Mouse (Mus musculus) left cerebral cortex, postnatal 25 days (tissue): ENCODE measurements around the gene Rag1. TPM values are rescaled to one million over a fixed set of nuclear protein-coding genes. Genes with fewer than 3 reads are reported as not detected.

Source experiments
- DNase-seq, 2 experiments: peaks; one replicate each; pipeline ENCODE4 v3.0.0; 2022; ENCODE audit warnings: low spot score in 2 of 2, mixed read lengths in 1 of 2
- intact Hi-C: fragments of 180-260 bp; cut with DNase I; formaldehyde crosslinking; loops from one replicate; pipeline ENCODE4 v1.15.1; 2025
- total RNA-seq, 2 experiments: library from RNA; stranded (reverse); gene quantifications; 2 replicates each; pipeline ENCODE4 v1.2.3; 2021

Gene Rag1
- total RNA-seq, 2 experiments from 2014 or later: 0.18 to 0.37 TPM

DNA sequence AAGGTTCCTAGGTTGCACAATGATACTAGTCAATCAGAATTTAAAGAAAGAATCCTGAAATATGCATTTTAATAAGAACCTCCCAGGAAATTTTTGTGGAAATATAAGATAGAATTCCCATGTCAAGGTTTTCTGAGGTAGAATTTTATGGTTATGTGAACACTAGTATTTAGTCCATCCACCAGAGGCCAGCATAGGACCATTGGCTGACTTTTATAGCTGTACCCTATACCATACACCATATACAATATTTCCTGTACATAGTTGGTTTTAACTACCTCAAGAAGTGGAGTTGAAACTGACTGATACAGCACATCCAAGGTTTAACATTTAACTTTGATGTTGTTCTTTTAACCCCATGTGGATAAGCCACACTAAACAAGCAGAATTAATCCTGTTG is 52.1 kb downstream of the Rag1 start:
- DNase-seq: peak in 1 of 2 experiments; percentile 24
- intact Hi-C loops: no loop called here

DNA sequence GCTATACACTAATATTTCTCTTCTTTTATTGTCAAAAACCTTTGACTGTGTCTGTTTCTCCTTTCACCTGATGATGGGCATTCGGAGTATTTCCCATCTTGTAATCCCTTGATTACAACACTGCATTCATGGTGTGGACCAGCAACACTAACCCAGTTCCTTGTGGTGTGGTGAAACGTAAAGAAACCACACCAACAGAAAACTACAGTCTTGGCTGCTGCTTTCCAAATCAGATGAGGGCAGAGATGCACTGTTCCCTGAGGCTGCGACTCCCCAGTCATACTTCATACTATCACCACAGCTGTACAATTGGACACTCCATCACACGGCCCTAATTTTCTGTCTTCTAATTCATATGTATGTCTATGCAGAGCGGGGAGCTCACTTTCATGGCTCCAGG is 54.6 kb downstream of the Rag1 start:
- intact Hi-C loops: no loop called here
- DNase-seq: no peak

DNA sequence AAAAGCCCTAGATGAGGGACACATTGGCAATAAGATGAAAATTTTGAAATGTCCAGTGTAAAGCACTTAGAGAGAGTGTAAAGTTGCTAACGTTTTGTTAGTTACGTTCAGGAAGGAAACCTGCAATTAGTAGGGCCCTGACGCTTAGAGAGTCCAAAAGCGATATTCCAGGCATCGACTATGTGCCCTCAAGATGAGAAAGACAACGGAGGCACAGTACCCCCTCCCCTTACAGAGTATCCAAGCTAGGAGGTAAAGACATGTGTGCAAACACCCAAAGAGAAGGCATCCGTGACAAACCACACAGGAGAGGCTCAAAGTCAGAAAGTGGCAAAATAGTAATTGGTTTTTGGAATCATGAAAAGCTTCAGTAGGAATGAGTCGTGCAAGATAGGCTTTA is 56.4 kb downstream of the Rag1 start:
- DNase-seq: no peak
- intact Hi-C loops: no loop called here

- DNase-seq: no peak
- intact Hi-C loops: no loop called here
Measured at GRCm38 (mm10) chr2:101592023-101592841, 57.1 kb downstream of the Rag1 start.

DNA sequence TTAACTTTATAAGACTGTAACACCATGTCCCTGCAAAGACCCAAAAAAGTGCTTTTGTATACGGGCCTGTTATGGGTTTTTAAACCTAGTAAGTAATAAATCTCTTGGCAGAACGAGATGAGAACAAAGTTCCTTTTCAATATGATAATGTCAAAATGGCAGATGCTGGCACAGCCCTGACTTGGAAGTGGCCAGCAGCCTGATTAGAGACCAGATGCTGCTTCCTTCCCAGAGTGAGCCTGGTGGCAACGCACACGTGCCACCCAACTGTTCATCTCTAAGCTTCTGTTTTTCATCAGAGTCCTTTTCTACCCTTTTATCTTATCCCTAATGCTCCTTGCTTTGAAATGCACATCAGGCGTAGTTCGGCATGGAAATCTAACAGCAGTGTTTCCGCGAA is 57.9 kb downstream of the Rag1 start:
- no peak for DNase-seq
- intact Hi-C loops: no loop called here

Other genes starting within 250 kb of the Rag1 start
- not detected for gene Rag2, start 24.8 kb downstream of the Rag1 start, total RNA-seq
- gene B230118H07Rik, start within 50 bp of the Rag1 start, total RNA-seq: 10 to 100 TPM; 24.7 to 28.3 TPM
- 10 to 100 TPM in 1 of 2 experiments, 1 to 10 TPM in 1; 9.9 to 11.7 TPM for gene Traf6, start 28.9 kb upstream of the Rag1 start, total RNA-seq
- 1 to 10 TPM; 7.7 to 7.8 TPM for gene Prr5l, start 233.5 kb upstream of the Rag1 start, total RNA-seq
- gene Commd9, start 236.7 kb upstream of the Rag1 start, total RNA-seq: 10 to 100 TPM; 33.9 to 38.1 TPM